Mouse (Mus musculus) erythroblast, embryonic 14.5 days (primary cell): ENCODE data around the gene Gm9817.

Experiments used
- GATA1 ChIP-seq: IDR thresholded peaks from 2 replicates; pipeline ENCODE4 v1.6.1; 2012; ENCODE audit warnings: low read length, inconsistent platforms, mixed read lengths
- TAL1 ChIP-seq: IDR thresholded peaks from 3 replicates; pipeline ENCODE4 v1.6.1; 2012; ENCODE audit warnings: low read length, inconsistent platforms, mixed read lengths

DNA sequence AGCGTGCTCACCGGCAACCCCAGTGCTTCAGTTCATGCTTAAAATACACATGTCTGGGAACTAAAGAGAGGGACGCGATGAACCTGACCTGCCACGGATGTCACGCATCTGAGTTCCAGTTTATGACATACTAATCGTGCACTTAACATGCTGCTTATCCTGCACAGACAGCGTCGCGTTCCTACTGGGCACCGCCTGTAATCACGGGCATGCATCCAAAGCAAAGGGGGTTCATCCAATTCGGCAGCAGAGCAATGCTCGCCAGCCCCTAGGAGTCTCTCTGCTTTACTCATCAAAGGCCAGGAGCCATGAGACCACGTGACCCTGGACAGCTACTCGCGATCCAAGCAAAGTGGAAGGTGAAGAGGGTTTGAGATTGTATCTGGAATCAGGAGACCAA is 19.3 kb upstream of the Gm9817 start:
- TF ChIP-seq TAL1: no peak
- no peak for TF ChIP-seq GATA1
